Mouse (Mus musculus) testis, adult 2 months (tissue): ENCODE results near the gene Col6a3.

ENCODE experiments used
- CTCF ChIP-seq: fragments of 200-500 bp; IDR thresholded peaks from 2 replicates; pipeline ENCODE4 v1.5.1; 2012; ENCODE audit warnings: low read depth, mild to moderate bottlenecking, inconsistent platforms, low read length, moderate library complexity; ENCODE audit not compliant: control insufficient read depth, insufficient read depth, insufficient replicate concordance
- POLR2A ChIP-seq: fragments of 200-500 bp; IDR thresholded peaks from 2 replicates; pipeline ENCODE4 v1.6.1; 2012; ENCODE audit warnings: low read depth, mild to moderate bottlenecking, inconsistent platforms, low read length, moderate library complexity; ENCODE audit not compliant: control insufficient read depth

GRCm38 (mm10) chr1:90801067-90801466, 42.7 kb downstream of the Col6a3 start:
- TF ChIP-seq CTCF = no peak
- TF ChIP-seq POLR2A = no peak
